Mouse (Mus musculus) CH12F3 (cell line): ENCODE data around the gene Ank3.

Experiments used
- in situ Hi-C: fragments of 300-500 bp; cut with MboI; formaldehyde crosslinking; loops from 2 replicates; pipeline ENCODE4 v1.14.3; 2020; ENCODE audit warnings: low sequenced_read_pairs

Gene Ank3

DNA sequence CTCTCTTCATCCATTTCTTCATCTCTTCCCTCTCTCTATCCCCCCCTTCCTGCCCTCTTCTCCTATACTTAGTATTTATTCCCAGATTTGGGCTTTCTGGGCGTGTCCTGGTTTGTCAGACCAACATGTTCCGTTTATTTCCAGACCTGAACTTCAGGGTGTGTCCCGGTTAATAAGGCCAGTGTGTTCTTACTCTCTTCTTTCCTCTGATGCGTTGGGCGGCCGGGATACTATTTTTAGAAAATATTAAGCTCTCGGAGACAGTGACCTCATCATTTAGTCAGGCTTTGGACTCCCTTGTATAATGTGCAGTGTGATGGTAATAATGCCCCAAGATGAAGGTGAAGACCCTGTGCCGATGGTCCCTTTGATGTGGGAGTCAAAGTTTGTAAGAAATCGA is 546.3 kb downstream of the Ank3 start:
- in situ Hi-C loops: no loop called here

DNA sequence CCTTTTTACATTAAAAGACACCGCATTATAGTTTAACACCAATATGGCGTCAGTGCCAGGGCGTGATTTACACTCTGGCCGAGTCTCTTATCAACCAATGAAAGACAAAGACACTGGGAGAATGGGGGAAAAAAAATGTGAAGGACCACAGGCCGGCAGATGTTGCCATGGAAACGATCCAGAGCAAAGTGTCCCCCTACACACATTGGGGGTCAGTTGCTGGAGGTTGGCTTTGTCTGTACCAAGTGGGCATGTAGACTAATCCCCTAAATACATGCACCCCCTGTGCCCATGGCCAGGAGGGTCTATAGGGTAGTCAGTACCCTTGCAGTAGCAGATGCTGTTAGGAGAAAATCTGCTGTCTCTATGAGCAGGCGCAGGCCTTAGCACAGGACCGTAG is 547.3 kb downstream of the Ank3 start:
- in situ Hi-C loops: no loop called here

DNA sequence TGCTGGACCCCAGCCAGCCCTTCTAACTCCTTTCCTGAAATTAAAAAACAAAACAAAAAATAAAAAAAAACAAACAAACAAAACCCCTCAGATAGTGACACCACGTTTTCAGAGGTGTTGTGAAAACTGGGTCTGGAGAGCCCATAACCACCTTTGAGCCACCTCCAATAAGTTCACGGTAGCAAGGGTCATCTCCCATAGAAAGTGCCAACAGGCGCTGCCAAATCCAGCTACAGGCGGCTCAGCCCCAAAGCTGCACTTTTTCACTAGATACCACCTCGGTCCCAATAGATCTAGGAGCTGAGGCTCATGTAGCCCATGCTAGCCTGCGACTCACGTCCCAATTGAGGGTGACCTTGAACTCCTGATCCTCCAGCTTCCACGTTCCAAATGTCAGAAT is 547.7 kb downstream of the Ank3 start:
- in situ Hi-C loops: no loop called here

DNA sequence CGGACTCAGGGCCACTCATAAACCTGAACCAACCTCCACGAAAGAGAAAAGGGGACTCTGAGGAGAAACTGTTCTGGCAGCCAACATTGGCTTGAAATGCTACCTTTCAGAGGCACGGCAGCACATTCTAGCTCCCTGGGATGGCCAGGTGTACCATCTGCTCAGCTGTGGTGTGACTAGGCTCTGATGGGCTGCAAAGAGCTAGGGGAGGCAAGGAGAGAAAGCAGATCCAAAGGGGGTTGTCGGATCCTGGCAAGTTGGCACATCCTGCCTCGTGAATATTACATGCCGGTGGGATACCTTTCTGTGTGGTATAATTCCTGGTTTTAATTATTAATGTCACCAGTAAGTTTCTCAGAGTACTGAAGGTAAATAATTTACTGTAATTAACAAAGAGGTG is 548.5 kb downstream of the Ank3 start:
- in situ Hi-C loops: no loop called here

DNA sequence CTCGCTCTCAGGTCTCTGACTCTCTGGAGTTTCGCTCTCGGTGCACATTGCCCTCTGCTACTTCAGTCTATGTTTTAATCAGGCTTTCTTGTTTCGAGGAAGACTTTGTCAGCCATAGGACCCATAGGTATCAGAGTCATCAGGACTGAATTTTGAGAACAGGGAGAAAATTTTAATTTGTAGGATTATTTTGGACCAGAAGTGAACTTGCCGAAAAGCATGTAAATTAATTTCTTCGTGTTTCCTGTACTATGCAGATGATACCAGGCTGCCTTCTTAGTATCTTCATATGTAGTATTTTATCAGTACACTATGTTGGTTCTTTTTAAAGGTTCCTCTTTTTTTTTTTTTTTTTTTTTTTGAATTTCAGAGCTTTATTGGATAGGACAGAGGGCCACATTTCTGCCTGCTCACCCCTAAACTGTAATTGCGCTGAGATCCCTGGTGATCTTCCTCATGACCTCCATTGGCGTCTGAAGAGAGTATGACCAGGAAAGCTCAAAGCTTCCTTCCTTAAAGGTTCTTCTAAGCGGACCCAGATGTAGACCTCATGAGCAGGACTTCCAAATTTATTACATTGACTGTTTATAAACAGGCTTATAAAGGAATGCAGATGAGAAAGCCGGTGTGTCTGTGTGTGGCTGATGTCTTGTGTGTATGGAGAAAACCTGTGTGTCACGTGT is 551.8 kb downstream of the Ank3 start:
- in situ Hi-C loops: no loop called here

DNA sequence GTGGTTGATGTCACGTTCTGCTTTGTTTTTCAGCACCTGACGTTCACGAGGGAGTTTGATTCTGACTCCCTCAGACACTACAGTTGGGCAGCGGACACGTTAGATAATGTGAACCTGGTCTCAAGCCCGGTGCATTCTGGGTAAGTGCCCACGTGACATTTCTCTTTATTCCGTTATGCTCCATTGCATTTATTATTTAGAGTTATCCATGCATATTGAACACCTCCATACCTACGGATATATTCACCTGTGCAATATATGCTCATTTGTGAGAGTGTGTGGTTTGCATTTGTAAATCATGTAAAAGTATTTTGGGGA is 552.3 kb downstream of the Ank3 start:
- in situ Hi-C loops: no loop called here

DNA sequence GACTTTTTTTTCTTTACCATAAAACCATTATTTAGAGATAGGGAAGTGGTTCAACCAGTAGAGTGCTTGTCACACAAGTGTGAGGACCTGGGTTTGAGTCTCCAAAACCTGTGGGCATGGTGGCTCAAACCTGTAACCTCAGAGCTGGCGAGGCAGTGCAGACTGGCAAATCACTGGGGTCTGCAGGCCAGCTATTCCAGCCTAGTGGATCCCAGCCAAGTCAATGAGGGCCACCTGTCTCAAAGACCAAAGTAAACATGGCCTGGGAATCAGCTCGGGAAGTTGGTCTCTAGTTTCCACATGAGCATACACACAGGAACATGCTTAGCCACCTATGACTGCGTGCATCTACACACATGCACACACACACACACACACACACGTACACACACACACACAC is 552.9 kb downstream of the Ank3 start:
- in situ Hi-C loops: no loop called here

DNA sequence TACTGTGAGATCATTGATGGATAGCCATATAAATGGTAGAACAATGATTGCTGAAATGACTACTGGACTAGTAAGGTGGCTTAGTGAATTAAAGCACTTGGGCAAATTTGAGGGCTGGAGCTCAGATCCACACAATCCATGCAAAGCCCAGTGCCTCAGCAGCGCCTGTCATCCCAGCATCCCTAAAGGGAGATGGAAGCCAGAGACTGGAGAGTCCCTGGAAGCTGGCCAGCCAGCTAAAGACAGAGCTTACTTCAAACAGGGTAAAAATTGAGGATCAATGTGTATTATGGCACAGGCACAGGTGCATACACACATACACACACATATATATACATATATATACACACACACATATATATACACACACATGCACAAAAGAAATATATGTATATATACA is 553.7 kb downstream of the Ank3 start:
- in situ Hi-C loops: no loop called here

DNA sequence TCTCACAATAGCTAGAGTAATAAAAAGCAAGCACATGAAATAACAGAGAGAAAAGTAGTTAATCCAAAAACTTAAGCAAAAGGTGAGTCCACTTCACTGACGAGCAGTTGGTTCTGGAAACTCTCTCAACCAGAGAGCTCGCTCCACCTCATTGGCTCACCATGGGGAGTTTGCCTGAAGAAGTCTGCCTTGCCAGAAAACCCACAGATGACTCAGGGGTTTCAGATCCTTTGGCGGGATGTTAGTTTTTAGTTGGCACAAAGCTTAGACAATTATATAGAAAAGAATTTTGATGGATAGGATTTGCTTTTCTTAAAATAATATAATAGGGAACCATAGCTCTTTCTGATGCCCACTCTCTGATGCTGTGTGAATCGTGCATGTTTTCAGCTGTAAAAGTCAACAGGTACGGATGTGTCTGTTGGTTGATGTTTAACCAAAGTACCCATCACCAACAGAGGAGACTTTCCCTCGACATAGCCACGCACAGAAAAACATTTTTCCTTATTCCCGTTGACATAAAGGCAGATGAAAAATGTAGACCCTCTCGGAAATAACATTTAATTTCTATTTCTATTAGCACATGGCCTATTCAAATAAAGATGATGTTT is 556.2 kb downstream of the Ank3 start:
- in situ Hi-C loops: no loop called here

DNA sequence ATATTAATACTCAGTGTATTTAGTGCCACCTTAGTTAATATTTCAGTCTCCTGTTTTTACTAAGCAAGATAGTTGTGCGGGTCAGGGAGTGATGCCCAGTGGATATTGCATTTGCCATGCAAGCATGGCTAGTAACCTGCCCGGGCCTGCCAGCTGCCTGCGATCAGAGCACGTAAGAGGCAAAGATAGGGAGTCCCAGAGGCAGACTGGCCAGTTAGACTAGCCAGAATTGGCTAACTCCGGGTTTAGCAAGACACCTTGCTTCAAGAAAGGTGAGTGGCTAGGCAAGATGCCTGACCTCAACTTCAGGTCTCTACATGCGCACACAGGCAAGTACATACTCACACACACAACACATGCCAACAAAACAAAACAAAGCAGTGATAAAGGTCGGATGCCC is 563.7 kb downstream of the Ank3 start:
- in situ Hi-C loops: loop anchor here (10.0 kb wide), 1 partner anchor 307 kb away; no protein-coding TSS in a partner anchor

DNA sequence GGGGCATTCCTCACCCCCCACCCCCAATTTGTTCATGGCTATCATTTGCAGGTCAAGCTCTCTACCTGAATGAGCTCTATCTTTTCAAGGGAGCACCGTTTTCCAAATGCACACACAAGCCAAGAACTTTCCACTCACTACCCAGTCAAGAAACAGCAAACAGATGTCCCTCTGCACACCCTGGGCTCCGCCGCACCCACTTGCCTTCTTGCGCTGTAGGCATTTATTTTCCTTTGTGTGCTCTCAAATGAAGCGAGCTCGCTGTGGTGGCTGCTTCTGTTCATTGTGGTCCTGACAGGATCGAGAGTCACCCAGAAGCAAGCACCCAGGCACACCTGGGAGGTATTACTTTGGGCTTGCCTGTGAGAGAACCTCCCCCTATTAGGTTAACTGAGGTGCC is 564.4 kb downstream of the Ank3 start:
- in situ Hi-C loops: loop anchor here (10.0 kb wide), 1 partner anchor 308 kb away; no protein-coding TSS in a partner anchor

DNA sequence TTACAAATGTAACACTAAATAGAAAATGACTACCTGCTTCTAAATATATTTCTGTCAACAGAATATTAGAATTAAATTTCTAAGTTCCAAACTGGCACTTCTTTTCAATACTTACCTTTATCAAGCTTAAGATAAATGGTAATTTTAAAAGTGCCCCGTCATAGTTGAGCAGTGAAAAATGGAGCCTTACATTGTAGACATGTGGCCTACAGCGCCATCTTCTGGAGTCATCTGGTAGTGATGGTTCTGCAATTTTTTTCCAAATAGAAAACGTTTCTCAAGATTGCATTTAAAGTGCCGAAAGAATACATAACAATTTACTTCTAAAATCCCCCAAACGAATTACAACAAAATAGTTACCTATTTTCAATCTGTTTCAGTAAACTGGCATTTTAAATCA is 566.0 kb downstream of the Ank3 start:
- in situ Hi-C loops: loop anchor here (10.0 kb wide), 1 partner anchor 310 kb away; no protein-coding TSS in a partner anchor

DNA sequence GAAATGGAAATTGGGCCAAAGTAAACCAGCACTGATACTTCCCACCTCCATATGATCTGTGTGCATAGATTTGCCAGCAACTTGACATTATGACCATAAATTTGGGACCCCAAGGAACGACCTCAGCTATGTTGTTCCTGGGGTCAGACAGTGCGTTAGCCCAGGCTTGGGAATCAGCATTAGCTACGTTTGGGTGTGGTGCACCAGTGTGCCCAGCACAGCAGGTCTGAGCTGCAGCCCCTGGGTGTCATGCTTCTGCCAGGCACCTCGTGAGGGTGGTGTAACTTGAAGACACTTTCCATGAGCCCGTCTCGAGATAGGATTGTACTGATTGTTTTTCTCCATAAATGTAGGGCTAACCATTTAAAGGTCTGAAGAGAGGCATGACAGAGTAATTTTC is 566.5 kb downstream of the Ank3 start:
- in situ Hi-C loops: loop anchor here (10.0 kb wide), 1 partner anchor 310 kb away; no protein-coding TSS in a partner anchor

DNA sequence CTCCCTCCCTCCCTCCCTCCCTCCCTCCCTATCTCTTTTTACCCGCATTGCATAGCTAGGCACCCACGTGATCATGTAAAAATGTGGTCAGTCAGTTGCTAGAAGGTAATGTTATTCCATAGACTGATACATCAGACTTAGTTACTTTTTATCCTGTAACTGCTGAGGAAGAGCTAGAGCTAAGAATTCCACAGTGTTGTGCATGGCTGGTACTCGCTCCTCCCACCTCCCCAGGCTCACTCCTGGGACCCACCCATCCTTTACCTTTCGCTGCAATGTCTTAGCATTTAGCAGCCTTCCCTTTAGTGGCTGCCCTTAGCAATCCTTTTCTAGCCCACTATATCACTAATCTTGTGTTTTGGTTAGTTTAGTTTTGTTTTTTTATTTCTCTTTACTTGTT is 569.4 kb downstream of the Ank3 start:
- in situ Hi-C loops: loop anchor here (10.0 kb wide), 1 partner anchor 313 kb away; no protein-coding TSS in a partner anchor

DNA sequence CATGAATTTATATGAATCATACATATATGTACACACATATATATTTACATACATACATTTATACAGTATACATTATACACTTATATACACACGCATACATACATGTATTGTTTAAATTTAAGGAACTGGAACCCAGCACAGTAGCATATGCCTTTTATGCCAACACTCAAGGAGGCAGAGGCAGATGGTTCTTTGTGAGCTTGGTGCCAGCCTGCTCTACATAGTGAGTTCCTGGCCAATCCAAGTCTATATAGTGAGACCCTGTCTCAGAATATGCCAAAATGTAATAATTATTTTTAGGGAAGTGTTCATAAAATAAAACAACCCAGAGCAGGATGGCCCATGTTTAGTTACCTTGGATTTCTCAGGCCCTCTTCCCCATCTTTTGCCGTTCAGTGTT is 581.1 kb downstream of the Ank3 start:
- in situ Hi-C loops: no loop called here

DNA sequence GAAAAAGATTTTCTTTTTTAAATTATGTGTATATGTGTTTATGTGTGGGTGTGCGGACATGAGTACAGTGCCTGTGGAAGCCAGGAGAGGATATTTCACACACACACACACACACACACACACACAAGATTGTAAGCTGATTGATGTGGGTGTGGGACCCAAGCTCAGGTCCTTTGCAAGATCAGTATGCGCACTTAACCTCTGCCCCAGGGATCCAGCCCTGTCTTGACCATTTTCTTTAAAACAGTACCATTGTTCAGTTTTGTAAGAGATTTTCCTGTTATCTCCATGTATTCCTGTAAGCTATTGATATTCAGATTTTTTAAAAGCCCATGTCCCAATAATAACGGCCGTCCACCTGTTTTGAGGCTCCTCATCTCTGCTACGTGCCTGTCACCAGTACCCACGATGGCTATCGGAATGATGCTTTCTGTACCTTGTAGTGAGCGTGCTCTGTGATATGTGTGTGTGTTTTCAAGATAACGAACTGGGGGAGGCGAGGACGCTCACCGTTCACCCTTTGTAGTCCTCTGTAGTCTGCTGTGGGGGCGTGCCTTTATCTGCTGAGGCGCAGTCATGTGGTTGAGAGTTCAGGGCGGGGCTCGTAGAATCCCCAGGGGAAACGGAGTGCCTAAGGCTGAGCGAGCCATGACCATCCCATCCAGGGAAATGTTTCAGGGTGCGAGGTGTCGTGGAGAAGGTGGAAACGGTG is 583.0 kb downstream of the Ank3 start:
- in situ Hi-C loops: no loop called here

DNA sequence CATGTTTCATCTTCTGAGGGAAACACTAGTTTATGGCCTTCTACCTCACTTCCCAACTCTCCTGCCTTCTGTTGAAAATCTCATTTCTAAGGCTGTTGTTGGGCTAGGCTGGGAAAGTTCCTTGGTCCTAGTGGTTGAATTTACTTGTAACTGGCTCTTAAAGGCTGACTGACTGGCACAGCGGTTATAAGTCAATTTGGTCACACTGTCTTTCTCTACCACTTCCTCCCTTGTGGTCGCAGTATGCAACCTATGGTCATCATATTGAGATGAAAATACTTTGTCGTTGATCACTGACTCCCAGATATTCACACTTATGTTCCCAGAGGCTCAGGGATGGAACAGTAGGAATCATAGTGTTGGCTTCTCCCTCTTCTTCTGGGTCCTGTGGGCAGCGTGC is 584.1 kb downstream of the Ank3 start:
- in situ Hi-C loops: no loop called here

DNA sequence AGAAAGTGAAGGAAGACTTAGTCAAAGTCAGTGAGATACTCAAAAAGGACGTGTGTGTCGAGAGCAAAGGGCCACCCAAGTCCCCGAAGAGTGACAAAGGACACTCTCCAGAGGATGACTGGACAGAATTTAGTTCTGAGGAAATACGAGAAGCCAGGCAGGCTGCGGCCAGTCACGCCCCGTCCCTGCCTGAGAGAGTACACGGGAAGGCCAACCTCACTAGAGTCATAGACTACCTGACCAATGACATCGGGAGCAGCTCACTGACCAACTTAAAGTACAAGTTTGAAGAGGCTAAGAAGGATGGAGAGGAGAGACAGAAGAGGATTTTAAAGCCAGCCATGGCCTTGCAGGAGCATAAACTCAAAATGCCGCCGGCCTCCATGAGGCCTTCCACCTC is 588.9 kb downstream of the Ank3 start:
- in situ Hi-C loops: no loop called here

DNA sequence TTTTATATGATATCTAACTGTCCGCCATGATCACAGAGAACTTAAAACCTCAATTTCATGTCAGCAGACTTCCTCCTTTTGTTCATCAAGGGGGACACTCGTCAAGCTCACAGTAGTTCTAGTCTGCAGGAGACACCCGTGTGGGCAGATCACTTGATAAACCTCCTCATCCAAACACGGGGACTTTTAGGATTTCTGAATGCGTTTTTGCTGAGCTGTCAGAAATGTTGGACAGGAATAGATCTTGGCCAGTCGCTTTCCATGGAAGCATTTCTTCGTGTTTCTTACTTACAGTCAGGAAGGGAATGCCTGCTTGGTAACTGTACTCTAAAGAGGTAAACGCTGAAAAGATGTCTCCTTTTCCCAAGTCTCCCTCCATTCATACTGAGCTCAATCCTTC is 598.5 kb downstream of the Ank3 start:
- in situ Hi-C loops: no loop called here

DNA sequence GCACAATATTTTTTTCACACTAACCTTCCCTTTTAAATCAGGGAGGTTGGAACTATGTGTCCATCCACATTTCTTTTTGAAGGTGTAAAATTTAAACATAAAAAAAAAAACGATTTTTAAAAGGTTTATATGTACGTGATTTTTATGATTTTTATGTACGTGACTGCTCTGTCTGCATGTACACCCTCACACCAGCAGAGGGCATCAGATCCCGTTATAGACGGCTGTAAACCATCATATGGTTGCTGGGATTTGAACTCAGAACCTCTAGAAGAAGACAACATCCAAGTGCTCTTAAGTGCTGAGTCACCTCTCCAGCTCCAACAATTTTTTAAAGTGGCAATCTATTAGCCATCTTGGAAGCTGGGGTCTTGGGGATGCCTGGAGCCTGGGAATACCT is 605.5 kb downstream of the Ank3 start:
- in situ Hi-C loops: no loop called here

DNA sequence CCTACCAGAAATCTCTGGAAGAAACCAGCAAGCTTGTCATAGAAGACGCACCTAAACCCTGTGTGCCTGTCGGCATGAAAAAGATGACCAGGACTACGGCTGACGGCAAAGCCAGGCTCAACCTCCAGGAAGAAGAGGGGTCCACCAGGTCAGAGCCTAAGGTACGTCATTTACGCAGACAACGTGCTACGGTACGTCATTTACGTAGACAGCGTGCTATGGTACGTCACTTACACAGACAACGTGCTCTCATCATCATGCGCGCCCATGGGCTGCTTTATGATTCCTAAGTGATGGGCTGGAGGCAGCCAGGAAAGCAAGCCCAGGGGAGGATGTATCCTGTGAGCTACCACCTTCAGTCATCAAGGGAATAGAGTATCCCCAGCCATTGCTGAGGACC is 606.3 kb downstream of the Ank3 start:
- in situ Hi-C loops: no loop called here

DNA sequence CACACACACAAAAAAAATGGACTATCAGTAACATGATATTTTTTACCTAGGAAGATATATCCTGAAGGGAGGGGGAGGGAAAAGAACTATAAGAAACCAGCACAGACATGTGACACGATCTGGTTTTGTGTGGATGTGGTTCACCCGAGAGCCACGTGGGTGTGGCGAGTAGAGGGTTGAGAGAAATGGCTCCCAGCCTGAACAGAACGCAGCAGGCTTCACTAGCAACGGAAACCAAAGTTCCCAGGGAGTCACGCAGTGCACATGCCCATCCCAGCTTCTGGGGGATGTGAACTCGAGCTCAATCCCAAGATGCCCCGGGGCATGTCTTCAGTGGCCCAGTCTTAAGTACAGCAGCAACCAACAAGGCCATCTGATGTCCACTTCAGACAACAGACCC is 607.8 kb downstream of the Ank3 start:
- in situ Hi-C loops: no loop called here
